Mouse (Mus musculus): ENCODE data around the gene Atp2b4.
"Not testable (repeated sequence)": the region's sequence is repeated elsewhere in the genome, so short reads cannot be mapped to it uniquely, and the experiment has no call there.

Gene Atp2b4

GRCm38 (mm10) chr1:133745078-133745495 lies 55.8 kb downstream of the Atp2b4 start:
- no peak for DNase-seq (ENCODE audit: low spot score in 2 of 2)

- DNase-seq (ENCODE audit: low spot score in 2 of 2) = peak; percentile 65 to 67
Measured at GRCm38 (mm10) chr1:133744609-133745008, 56.2 kb downstream of the Atp2b4 start.

- no peak for DNase-seq (ENCODE audit: low spot score in 2 of 2)
Measured at GRCm38 (mm10) chr1:133742517-133742916, 58.3 kb downstream of the Atp2b4 start.

- no peak for DNase-seq (ENCODE audit: low spot score in 2 of 2)
Measured at GRCm38 (mm10) chr1:133741881-133742434, 58.9 kb downstream of the Atp2b4 start.

GRCm38 (mm10) chr1:133741171-133741570 lies 59.7 kb downstream of the Atp2b4 start:
- DNase-seq (ENCODE audit: low spot score in 2 of 2) = no peak

GRCm38 (mm10) chr1:133736664-133737063 lies 64.2 kb downstream of the Atp2b4 start:
- no peak for DNase-seq (ENCODE audit: low spot score in 2 of 2)

GRCm38 (mm10) chr1:133735995-133736652 lies 64.7 kb downstream of the Atp2b4 start:
- peak; percentile 84 to 86 for DNase-seq (ENCODE audit: low spot score in 2 of 2)

- no peak for DNase-seq (ENCODE audit: low spot score in 2 of 2)
Measured at GRCm38 (mm10) chr1:133732814-133733213, 68.0 kb downstream of the Atp2b4 start.

- no peak for DNase-seq (ENCODE audit: low spot score in 2 of 2)
Measured at GRCm38 (mm10) chr1:133728339-133728738, 72.5 kb downstream of the Atp2b4 start.

- DNase-seq (ENCODE audit: low spot score in 2 of 2) = no peak
Measured at GRCm38 (mm10) chr1:133720342-133720741, 80.5 kb downstream of the Atp2b4 start.

GRCm38 (mm10) chr1:133718786-133719185 lies 82.1 kb downstream of the Atp2b4 start:
- no peak for DNase-seq (ENCODE audit: low spot score in 2 of 2)

GRCm38 (mm10) chr1:133718296-133718695 lies 82.5 kb downstream of the Atp2b4 start:
- no peak for DNase-seq (ENCODE audit: low spot score in 2 of 2)

GRCm38 (mm10) chr1:133716464-133716863 lies 84.4 kb downstream of the Atp2b4 start:
- DNase-seq (ENCODE audit: low spot score in 2 of 2) = no peak

- no peak for DNase-seq (ENCODE audit: low spot score in 2 of 2)
Measured at GRCm38 (mm10) chr1:133715191-133715590, 85.7 kb downstream of the Atp2b4 start.

GRCm38 (mm10) chr1:133713009-133713370 lies 87.9 kb downstream of the Atp2b4 start:
- DNase-seq (ENCODE audit: low spot score in 2 of 2) = peak in 1 of 2 experiments; percentile 36

- DNase-seq (ENCODE audit: low spot score in 2 of 2) = no peak
Measured at GRCm38 (mm10) chr1:133712288-133713008, 88.4 kb downstream of the Atp2b4 start.

GRCm38 (mm10) chr1:133711376-133711775 lies 89.5 kb downstream of the Atp2b4 start:
- no peak for DNase-seq (ENCODE audit: low spot score in 2 of 2)

GRCm38 (mm10) chr1:133710895-133711294 lies 89.9 kb downstream of the Atp2b4 start:
- no peak for DNase-seq (ENCODE audit: low spot score in 2 of 2)

GRCm38 (mm10) chr1:133709292-133709691 lies 91.5 kb downstream of the Atp2b4 start:
- no peak for DNase-seq (ENCODE audit: low spot score in 2 of 2)

GRCm38 (mm10) chr1:133701824-133702223 lies 99.0 kb downstream of the Atp2b4 start:
- not testable (repeated sequence) for DNase-seq (ENCODE audit: low spot score in 2 of 2)

GRCm38 (mm10) chr1:133697935-133698620 lies 102.8 kb downstream of the Atp2b4 start:
- DNase-seq (ENCODE audit: low spot score in 2 of 2) = no peak

GRCm38 (mm10) chr1:133695901-133696300 lies 104.9 kb downstream of the Atp2b4 start:
- peak in 1 of 2 experiments; percentile 47 for DNase-seq (ENCODE audit: low spot score in 2 of 2)

Data from right cerebral cortex, postnatal 10 days (tissue).